Mouse (Mus musculus) heart, adult 2 months (tissue): ENCODE measurements around the gene Tnfaip3. TPM values are rescaled to one million over a fixed set of nuclear protein-coding genes. Genes with fewer than 3 reads are reported as not detected.

ENCODE experiments used
- DNase-seq, 2 experiments: peaks; one replicate each; pipeline ENCODE4 v3.0.0; 2021
- H3K27ac ChIP-seq: fragments of 200-600 bp; 2 replicates; pipeline ENCODE4 v1.8.1; 2022
- H3K27me3 ChIP-seq: fragments of 200-500 bp; 2 replicates; pipeline ENCODE4 v1.6.1; 2012; ENCODE audit warnings: mild to moderate bottlenecking, low read length, inconsistent platforms, mixed read lengths; ENCODE audit not compliant: control insufficient read depth, insufficient read depth
- H3K36me3 ChIP-seq: fragments of 200-500 bp; 2 replicates; pipeline ENCODE4 v1.6.1; 2012; ENCODE audit warnings: low read length, inconsistent platforms; ENCODE audit not compliant: control insufficient read depth, insufficient read depth
- H3K4me1 ChIP-seq: fragments of 200-500 bp; 2 replicates; pipeline ENCODE4 v1.6.1; 2011; ENCODE audit warnings: low read length; ENCODE audit not compliant: control insufficient read depth, insufficient read depth
- H3K4me3 ChIP-seq: fragments of 200-600 bp; 2 replicates; pipeline ENCODE4 v1.8.1; 2022
- H3K79me2 ChIP-seq: fragments of 200-500 bp; replicated peaks from 2 replicates; pipeline ENCODE4 v1.6.1; 2012; ENCODE audit warnings: mild to moderate bottlenecking, inconsistent platforms, low read length, moderate library complexity, mixed read lengths; ENCODE audit not compliant: control insufficient read depth, insufficient read depth
- H3K9ac ChIP-seq: fragments of 200-500 bp; 2 replicates; pipeline ENCODE4 v1.6.1; 2012; ENCODE audit warnings: low read depth, mild to moderate bottlenecking, control low read depth, inconsistent platforms, low read length, mixed read lengths
- CTCF ChIP-seq: fragments of 200-600 bp; IDR thresholded peaks from 2 replicates; pipeline ENCODE4 v1.8.1; 2022; ENCODE audit warnings: antibody characterized with exemption, mild to moderate bottlenecking, moderate library complexity
- EP300 ChIP-seq: fragments of 200-500 bp; IDR thresholded peaks from 2 replicates; pipeline ENCODE4 v1.6.1; 2011; ENCODE audit warnings: low read depth, low read length, control low read depth; ENCODE audit not compliant: insufficient read depth
- POLR2A ChIP-seq: fragments of 200-500 bp; IDR thresholded peaks from 2 replicates; pipeline ENCODE4 v1.6.1; 2011; ENCODE audit warnings: mild to moderate bottlenecking, low read depth, low read length, control low read depth; ENCODE audit not compliant: insufficient read depth
- WGBS: fragments of 180-500 bp; shearing (Covaris S2); methylation state at CpG from one replicate; pipeline ENCODE4 v1.1.7; 2018; 5-methylcytosine and 5-hydroxymethylcytosine counted together
- intact Hi-C: fragments of 180-260 bp; cut with DNase I; formaldehyde crosslinking; loops from one replicate; pipeline ENCODE4 v1.15.1; 2025
- long read RNA-seq: library from polyadenylated mRNA; stranded (forward); transcript quantifications from one replicate; pipeline ENCODE4 v2.0.0, GENCODE M21; 2021
- polyA plus RNA-seq: library from polyadenylated mRNA; depleted of rRNA; stranded (reverse); fragments of >200 nt; gene quantifications from 2 replicates; pipeline ENCODE4 v1.2.3, GENCODE M21; 2012; rRNA removed
- total RNA-seq, 2 experiments: library from RNA; stranded (reverse); gene quantifications; 2 replicates each; pipeline ENCODE4 v1.2.3; 2021

Tnfaip3 gene
- total RNA-seq (1 to 10 TPM; 2.0 to 2.1 TPM), polyA plus RNA-seq (1.5 and 2.4 TPM in 2 replicates)
- long read RNA-seq, full-length matches to known transcripts, result 1 of 1 reads
- long read RNA-seq, partial matches to known transcripts, result 0 of 1 reads
- long read RNA-seq, other reads (novel, unspliced or antisense), result 0 of 1 reads

GRCm38 (mm10) chr10:19015257-19015862 is at the start of gene Tnfaip3:
Gene Tnfaip3, minus strand, starts transcription at chr10:19015657.
- intact Hi-C loops, result loop anchor here (1.0 to 10.0 kb wide), 4 partner anchors 63 to 579 kb away; partner anchors contain the start of gene Ifngr1
- TF ChIP-seq CTCF, result peak; percentile 92
- TF ChIP-seq POLR2A, result peak; percentile 78
- TF ChIP-seq EP300, result peak; percentile 86
- peaks cover 3% of the 10 kb centered on the region for H3K4me1 ChIP-seq
- no peaks in the 10 kb centered on the region for H3K27me3 ChIP-seq
- H3K4me3 ChIP-seq, result peak within 1 kb of the TSS; percentile 89
- no peaks in the 10 kb centered on the region for H3K79me2 ChIP-seq
- peak within 1 kb of the TSS; percentile 80 for H3K27ac ChIP-seq
- H3K36me3 ChIP-seq, result no peaks in the 10 kb centered on the region
- 1% methylated on average over 38 of the region's 38 CpGs for WGBS
- H3K9ac ChIP-seq, result peak within 1 kb of the TSS; percentile 73
- peak; percentile 96 to 99 for DNase-seq

GRCm38 (mm10) chr10:19064651-19065601 is 49.5 kb upstream of the Tnfaip3 start:
- Histone ChIP-seq H3K36me3 (peaks cover 8% of the 10 kb centered on the region), H3K79me2 (no peaks in the 10 kb centered on the region), H3K4me1 (peaks cover 9% of the 10 kb centered on the region), H3K27me3 (no peaks in the 10 kb centered on the region), H3K9ac (no peak overlapping the region), H3K4me3 (no peak overlapping the region), H3K27ac (no peak overlapping the region)
- no peak for DNase-seq
- WGBS, result 69% methylated on average over 6 of the region's 6 CpGs
- TF ChIP-seq POLR2A (no peak), CTCF (no peak), EP300 (no peak)
- intact Hi-C loops, result no loop called here

- H3K9ac ChIP-seq, result no peak overlapping the region
- peaks cover 9% of the 10 kb centered on the region for H3K4me1 ChIP-seq
- H3K79me2 ChIP-seq, result no peaks in the 10 kb centered on the region
- intact Hi-C loops, result no loop called here
- H3K4me3 ChIP-seq, result no peak overlapping the region
- no peak for TF ChIP-seq POLR2A
- TF ChIP-seq CTCF, result no peak
- TF ChIP-seq EP300, result no peak
- no peak for DNase-seq
- WGBS, result 61% methylated on average over 1 of the region's 1 CpGs
- no peak overlapping the region; the same call in 1 of the 2 replicates for H3K27ac ChIP-seq
- H3K27me3 ChIP-seq, result no peaks in the 10 kb centered on the region
- H3K36me3 ChIP-seq, result peaks cover 8% of the 10 kb centered on the region
These were observed 48.2 kb upstream of the Tnfaip3 start for GRCm38 (mm10) chr10:19063670-19064069.

GRCm38 (mm10) chr10:19063208-19063607 is 47.8 kb upstream of the Tnfaip3 start:
- peak overlapping the region; percentile 38 for H3K27ac ChIP-seq
- H3K27me3 ChIP-seq, result no peaks in the 10 kb centered on the region
- peaks cover 9% of the 10 kb centered on the region for H3K4me1 ChIP-seq
- 87% methylated on average over 4 of the region's 4 CpGs for WGBS
- no peaks in the 10 kb centered on the region for H3K79me2 ChIP-seq
- H3K36me3 ChIP-seq, result peaks cover 8% of the 10 kb centered on the region
- no peak for TF ChIP-seq POLR2A
- no peak for TF ChIP-seq EP300
- no peak for TF ChIP-seq CTCF
- H3K4me3 ChIP-seq, result no peak overlapping the region
- intact Hi-C loops, result no loop called here
- peak; percentile 6 to 21 for DNase-seq
- no peak overlapping the region for H3K9ac ChIP-seq

- no peak for TF ChIP-seq POLR2A
- no peak for TF ChIP-seq EP300
- TF ChIP-seq CTCF, result no peak
- 28% methylated on average over 15 of the region's 15 CpGs for WGBS
- Histone ChIP-seq H3K4me1 (peaks cover 9% of the 10 kb centered on the region), H3K9ac (no peak overlapping the region), H3K27ac (peak overlapping the region; percentile 38; the same call in 1 of the 2 replicates), H3K4me3 (no peak overlapping the region), H3K79me2 (no peaks in the 10 kb centered on the region), H3K27me3 (no peaks in the 10 kb centered on the region), H3K36me3 (peaks cover 8% of the 10 kb centered on the region)
- intact Hi-C loops, result no loop called here
- DNase-seq, result peak; percentile 34 to 56
These were observed 46.8 kb upstream of the Tnfaip3 start for GRCm38 (mm10) chr10:19062098-19062905.
